Mouse (Mus musculus) forebrain, embryonic 15.5 days (tissue): Measurements from ENCODE around the gene Sphk2. TPM values are rescaled to one million over a fixed set of nuclear protein-coding genes. Genes with fewer than 3 reads are reported as not detected.

ENCODE experiments used
- ATAC-seq: fragments of 200-750 bp; cut with Nextera tagmentation; replicated peaks from 2 replicates; pipeline ENCODE4 v1.8.0; 2017; ENCODE audit warnings: mild to moderate bottlenecking, moderate TSS enrichment, moderate library complexity
- H3K27ac ChIP-seq: fragments of 300-500 bp; sonication (generic); replicated peaks from 2 replicates; pipeline ENCODE4 v1.5.1; 2015; ENCODE audit warnings: mild to moderate bottlenecking, inconsistent platforms
- H3K27me3 ChIP-seq: fragments of 300-500 bp; sonication (generic); 2 replicates; pipeline ENCODE4 v1.6.1; 2015; ENCODE audit warnings: inconsistent platforms
- H3K36me3 ChIP-seq: fragments of 300-500 bp; sonication (generic); 2 replicates; pipeline ENCODE4 v1.6.1; 2015; ENCODE audit warnings: mild to moderate bottlenecking, inconsistent platforms
- H3K4me1 ChIP-seq: fragments of 300-500 bp; sonication (generic); 2 replicates; pipeline ENCODE4 v1.6.1; 2015; ENCODE audit warnings: inconsistent platforms
- H3K4me2 ChIP-seq: fragments of 300-500 bp; sonication (generic); replicated peaks from 2 replicates; pipeline ENCODE4 v1.6.1; 2015; ENCODE audit warnings: mild to moderate bottlenecking, inconsistent platforms
- H3K4me3 ChIP-seq: fragments of 300-500 bp; sonication (generic); 2 replicates; pipeline ENCODE4 v1.5.1; 2015; ENCODE audit warnings: mild to moderate bottlenecking, inconsistent platforms
- H3K9ac ChIP-seq: fragments of 300-500 bp; sonication (generic); replicated peaks from 2 replicates; pipeline ENCODE4 v1.6.1; 2015; ENCODE audit warnings: mild to moderate bottlenecking, inconsistent platforms
- H3K9me3 ChIP-seq: fragments of 300-500 bp; sonication (generic); 2 replicates; pipeline ENCODE4 v1.6.1; 2016; ENCODE audit warnings: inconsistent platforms
- WGBS: fragments of 180-500 bp; shearing (Covaris S2); methylation state at CpG from one replicate; pipeline ENCODE4 v1.1.7; 2015; ENCODE audit warnings: mixed read lengths; 5-methylcytosine and 5-hydroxymethylcytosine counted together
- polyA plus RNA-seq: library from polyadenylated mRNA; unstranded; fragments of >200 nt; fragmentation: Nextera tagmentation; extraction: Ambion mirVana; gene quantifications from 2 replicates; pipeline ENCODE4 v1.2.1, GENCODE M21; 2015

Sphk2 gene
- polyA plus RNA-seq, 1 experiment from 2014 or later: 29.0 TPM

- ATAC-seq: no peak
- 0 out of 2 replicates have a peak, but pooled peaks cover 5% of the 10 kb centered on the region for H3K4me1 ChIP-seq
- H3K27ac ChIP-seq: no peak overlapping the region
- H3K9ac ChIP-seq: no peak overlapping the region; the same call in 1 of the 2 replicates
- H3K4me3 ChIP-seq: peak overlapping the region; percentile 20; the same call in 1 of the 2 replicates
- no peaks in the 10 kb centered on the region for H3K27me3 ChIP-seq
- H3K9me3 ChIP-seq: no peaks in the 10 kb centered on the region
- peak overlapping the region; percentile 25 for H3K4me2 ChIP-seq
- H3K36me3 ChIP-seq: no peaks in the 10 kb centered on the region
- 36% methylated on average over 19 of the region's 19 CpGs for WGBS
These were observed 24.5 kb upstream of the Sphk2 start for GRCm38 (mm10) chr7:45742338-45742737.

- 0 out of 2 replicates have a peak, but pooled peaks have one; percentile 13 for ATAC-seq
- H3K9me3 ChIP-seq: no peaks in the 10 kb centered on the region
- no peak overlapping the region; the same call in 1 of the 2 replicates for H3K9ac ChIP-seq
- H3K4me3 ChIP-seq: peak overlapping the region; percentile 20; the same call in 1 of the 2 replicates
- no peaks in the 10 kb centered on the region for H3K27me3 ChIP-seq
- no peak overlapping the region for H3K27ac ChIP-seq
- H3K4me2 ChIP-seq: peak overlapping the region; percentile 25
- 29% methylated on average over 11 of the region's 11 CpGs for WGBS
- H3K36me3 ChIP-seq: no peaks in the 10 kb centered on the region
- 0 out of 2 replicates have a peak, but pooled peaks cover 5% of the 10 kb centered on the region for H3K4me1 ChIP-seq
These were observed 24.0 kb upstream of the Sphk2 start for GRCm38 (mm10) chr7:45741777-45742176.

- ATAC-seq: no peak
- WGBS: 83% methylated on average over 12 of the region's 12 CpGs
- Histone ChIP-seq H3K9me3 (no peaks in the 10 kb centered on the region), H3K4me1 (0 out of 2 replicates have a peak, but pooled peaks cover 5% of the 10 kb centered on the region), H3K36me3 (no peaks in the 10 kb centered on the region), H3K27me3 (no peaks in the 10 kb centered on the region), H3K4me2 (no peak overlapping the region), H3K9ac (no peak overlapping the region), H3K27ac (no peak overlapping the region), H3K4me3 (no peak overlapping the region)
These were observed 23.5 kb upstream of the Sphk2 start for GRCm38 (mm10) chr7:45741308-45741707.

GRCm38 (mm10) chr7:45739820-45740219 lies 22.0 kb upstream of the Sphk2 start:
- Histone ChIP-seq H3K27ac (no peak overlapping the region), H3K4me3 (no peak overlapping the region), H3K9ac (no peak overlapping the region), H3K4me2 (no peak overlapping the region), H3K4me1 (0 out of 2 replicates have a peak, but pooled peaks cover 5% of the 10 kb centered on the region), H3K36me3 (no peaks in the 10 kb centered on the region), H3K27me3 (no peaks in the 10 kb centered on the region), H3K9me3 (no peaks in the 10 kb centered on the region)
- no peak for ATAC-seq
- 67% methylated on average over 10 of the region's 10 CpGs for WGBS

GRCm38 (mm10) chr7:45739162-45739763 lies 21.5 kb upstream of the Sphk2 start:
- no peak overlapping the region for H3K4me3 ChIP-seq
- H3K4me2 ChIP-seq: no peak overlapping the region
- H3K9me3 ChIP-seq: no peaks in the 10 kb centered on the region
- H3K27me3 ChIP-seq: no peaks in the 10 kb centered on the region
- ATAC-seq: peak; percentile 90
- H3K4me1 ChIP-seq: 0 out of 2 replicates have a peak, but pooled peaks cover 5% of the 10 kb centered on the region
- H3K27ac ChIP-seq: no peak overlapping the region
- H3K36me3 ChIP-seq: no peaks in the 10 kb centered on the region
- WGBS: 7% methylated on average over 9 of the region's 9 CpGs
- H3K9ac ChIP-seq: no peak overlapping the region

GRCm38 (mm10) chr7:45733477-45733876 lies 15.7 kb upstream of the Sphk2 start:
- H3K4me2 ChIP-seq: no peak overlapping the region
- no peaks in the 10 kb centered on the region for H3K27me3 ChIP-seq
- no peaks in the 10 kb centered on the region for H3K36me3 ChIP-seq
- H3K4me3 ChIP-seq: no peak overlapping the region
- H3K4me1 ChIP-seq: no peaks in the 10 kb centered on the region
- no peak overlapping the region for H3K27ac ChIP-seq
- no peak overlapping the region for H3K9ac ChIP-seq
- 86% methylated on average over 5 of the region's 5 CpGs for WGBS
- H3K9me3 ChIP-seq: no peaks in the 10 kb centered on the region
- no peak for ATAC-seq

GRCm38 (mm10) chr7:45730727-45731431 lies 13.1 kb upstream of the Sphk2 start:
- Histone ChIP-seq H3K4me3 (no peak overlapping the region), H3K36me3 (peaks cover 7% of the 10 kb centered on the region; the same call in 1 of the 2 replicates), H3K4me1 (no peaks in the 10 kb centered on the region), H3K9me3 (no peaks in the 10 kb centered on the region), H3K9ac (no peak overlapping the region), H3K4me2 (no peak overlapping the region), H3K27me3 (no peaks in the 10 kb centered on the region), H3K27ac (no peak overlapping the region)
- 18% methylated on average over 16 of the region's 16 CpGs for WGBS
- no peak for ATAC-seq

GRCm38 (mm10) chr7:45727625-45728024 lies 9.8 kb upstream of the Sphk2 start:
- peaks cover 28% of the 10 kb centered on the region for H3K36me3 ChIP-seq

GRCm38 (mm10) chr7:45726419-45726818 lies 8.6 kb upstream of the Sphk2 start:
- Histone ChIP-seq H3K27me3 (no peaks in the 10 kb centered on the region), H3K9me3 (no peaks in the 10 kb centered on the region), H3K27ac (no peak overlapping the region), H3K4me1 (no peaks in the 10 kb centered on the region), H3K4me3 (no peak overlapping the region), H3K36me3 (peaks cover 28% of the 10 kb centered on the region), H3K9ac (no peak overlapping the region), H3K4me2 (no peak overlapping the region)
- WGBS: 92% methylated on average over 10 of the region's 10 CpGs
- ATAC-seq: no peak

More at GRCm38 (mm10) chr7:45727625-45728024, 9.8 kb upstream of the Sphk2 start:
- no peak overlapping the region for H3K27ac ChIP-seq
- no peak overlapping the region for H3K9ac ChIP-seq
- no peak for ATAC-seq
- H3K4me3 ChIP-seq: no peak overlapping the region
- 93% methylated on average over 3 of the region's 3 CpGs for WGBS
- H3K9me3 ChIP-seq: no peaks in the 10 kb centered on the region
- no peaks in the 10 kb centered on the region for H3K4me1 ChIP-seq
- H3K27me3 ChIP-seq: no peaks in the 10 kb centered on the region
- H3K4me2 ChIP-seq: no peak overlapping the region

- no peaks in the 10 kb centered on the region for H3K4me1 ChIP-seq
- no peaks in the 10 kb centered on the region for H3K27me3 ChIP-seq
- no peak within 1 kb of the TSS for H3K4me3 ChIP-seq
- no peak for ATAC-seq
- peaks cover 35% of the 10 kb centered on the region for H3K36me3 ChIP-seq
- 92% methylated on average over 11 of the region's 11 CpGs for WGBS
- no peak within 1 kb of the TSS for H3K4me2 ChIP-seq
- no peak within 1 kb of the TSS for H3K27ac ChIP-seq
- no peak within 1 kb of the TSS for H3K9ac ChIP-seq
- H3K9me3 ChIP-seq: no peaks in the 10 kb centered on the region
These were observed 7.9 kb upstream of the Sphk2 start, which contains the start of gene Spaca4 for GRCm38 (mm10) chr7:45725713-45726112. Gene Spaca4 (minus strand): TSS chr7:45725813.

GRCm38 (mm10) chr7:45725151-45725550 lies 7.3 kb upstream of the Sphk2 start:
- Histone ChIP-seq H3K4me3 (no peak overlapping the region), H3K4me2 (no peak overlapping the region), H3K27me3 (no peaks in the 10 kb centered on the region), H3K4me1 (0 out of 2 replicates have a peak, but pooled peaks cover 4% of the 10 kb centered on the region), H3K27ac (no peak overlapping the region), H3K36me3 (peaks cover 40% of the 10 kb centered on the region), H3K9ac (no peak overlapping the region), H3K9me3 (no peaks in the 10 kb centered on the region)
- WGBS: 92% methylated on average over 9 of the region's 9 CpGs
- no peak for ATAC-seq

- Histone ChIP-seq H3K4me2 (no peak overlapping the region), H3K4me1 (peaks cover 17% of the 10 kb centered on the region), H3K4me3 (no peak overlapping the region), H3K27me3 (no peaks in the 10 kb centered on the region), H3K36me3 (peaks cover 51% of the 10 kb centered on the region), H3K9me3 (no peaks in the 10 kb centered on the region), H3K9ac (no peak overlapping the region), H3K27ac (no peak overlapping the region)
- ATAC-seq: no peak
- WGBS: 94% methylated on average over 14 of the region's 14 CpGs
These were observed 6.0 kb upstream of the Sphk2 start for GRCm38 (mm10) chr7:45723781-45724180.
